Mouse (Mus musculus) spleen, adult 12 weeks (tissue): ENCODE data around the gene Samm50.
A peak's percentile ranks its signal among the peaks of the same experiment; 100 is the strongest.

Experiments used
- DNase-seq: peaks from one replicate; pipeline ENCODE4 v3.0.0; 2022; ENCODE audit warnings: low spot score

Samm50 gene

DNA sequence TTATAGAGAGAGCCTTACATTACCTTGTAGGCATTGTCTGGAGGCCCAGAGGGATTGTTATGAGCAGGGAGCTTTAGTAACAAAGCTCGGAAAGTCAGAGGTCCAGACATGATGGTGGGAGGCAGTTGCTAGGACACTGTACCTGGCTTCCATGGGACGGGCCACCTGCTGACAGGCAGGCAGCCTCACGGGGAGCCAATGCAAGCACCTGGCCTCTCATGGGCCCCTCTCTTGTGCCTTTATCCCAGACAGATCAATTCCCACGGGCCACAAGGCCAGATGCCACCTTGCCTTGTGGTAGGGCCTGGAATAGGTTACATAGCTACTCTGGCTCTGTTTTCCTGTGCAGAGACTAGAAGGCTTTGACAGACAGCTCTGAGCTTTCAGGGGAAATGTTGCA lies 19.5 kb downstream of the Samm50 start:
- DNase-seq = no peak

DNA sequence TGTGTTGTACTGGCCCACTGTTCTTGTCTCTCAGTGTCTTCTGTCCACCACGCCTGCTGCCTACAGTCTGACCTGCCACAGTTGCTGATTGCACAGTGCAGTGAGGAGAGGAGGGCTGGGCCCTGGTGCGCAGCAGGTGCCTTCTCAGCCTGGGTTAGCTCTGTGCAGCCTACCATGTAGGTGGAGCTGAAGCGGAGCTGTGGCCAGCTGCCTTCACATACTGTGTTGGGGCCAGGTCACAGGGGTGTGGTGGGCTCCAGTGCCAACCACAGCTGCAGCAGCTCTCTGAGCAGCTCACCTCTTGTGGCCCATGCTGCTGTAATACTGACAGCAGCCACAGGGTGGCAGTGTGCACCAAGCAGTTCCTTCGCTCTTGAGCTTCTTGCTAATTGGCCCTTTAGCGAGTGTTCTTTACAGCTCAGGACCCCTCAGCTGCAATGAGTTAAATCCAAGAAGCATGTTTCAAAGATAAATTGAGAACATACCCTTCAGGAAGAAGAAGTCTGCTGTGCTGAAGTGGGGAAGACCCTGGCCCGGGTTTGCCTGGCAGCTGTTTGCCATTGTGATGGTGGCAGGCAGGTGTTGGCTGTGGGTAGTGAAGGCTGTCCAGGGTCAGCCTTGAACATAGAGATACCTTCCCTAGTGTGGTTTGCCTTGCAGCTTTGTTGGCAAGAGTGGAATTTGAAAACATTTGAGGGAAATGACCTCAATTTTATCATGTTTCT lies 20.2 kb downstream of the Samm50 start:
- peak; percentile 84 for DNase-seq

DNA sequence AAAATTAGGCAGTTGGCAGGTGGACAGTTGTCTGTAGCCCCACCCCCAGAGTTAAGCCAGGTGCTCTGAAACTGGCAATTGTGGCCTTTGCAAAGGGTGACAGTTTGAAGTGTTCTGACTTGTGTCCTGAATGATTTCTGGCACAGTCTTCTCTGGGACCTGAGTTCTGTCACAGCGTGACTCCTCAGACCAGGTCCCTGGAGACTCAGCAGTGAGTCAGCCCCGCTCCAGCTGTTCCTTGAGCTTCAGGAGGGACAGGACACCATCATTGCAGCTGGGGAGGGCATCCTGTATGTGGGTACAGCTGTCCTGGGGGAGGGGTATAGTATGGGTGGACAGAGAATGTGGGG lies 20.7 kb downstream of the Samm50 start:
- no peak for DNase-seq

DNA sequence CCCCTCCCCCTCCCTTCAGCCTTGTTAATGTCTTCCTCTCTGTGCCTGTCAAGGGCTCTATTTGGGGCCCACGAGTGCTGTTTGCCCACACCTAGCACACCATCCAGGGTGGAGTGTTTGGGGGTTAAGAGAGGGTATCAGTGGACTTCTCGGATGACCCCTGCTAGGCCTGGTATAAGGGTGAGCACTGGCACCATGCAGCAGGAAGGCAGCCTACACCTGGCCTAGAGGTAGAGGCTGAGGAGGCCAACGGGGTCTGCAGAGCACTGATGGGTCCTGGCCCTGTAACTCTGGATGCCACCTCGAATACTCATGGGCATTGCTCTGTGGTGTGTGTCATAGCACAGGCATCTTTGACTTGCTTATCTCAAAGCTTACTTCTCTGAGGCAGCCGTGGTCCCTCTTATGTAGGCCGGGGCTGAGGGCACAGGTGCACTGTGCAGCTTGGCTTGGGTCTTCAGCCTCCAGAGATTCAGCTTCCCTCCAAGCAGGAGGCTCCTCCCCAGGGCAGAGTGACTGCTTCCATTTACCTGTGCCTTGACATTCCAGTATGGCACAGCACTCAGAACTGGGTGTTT lies 21.2 kb downstream of the Samm50 start:
- no peak for DNase-seq

DNA sequence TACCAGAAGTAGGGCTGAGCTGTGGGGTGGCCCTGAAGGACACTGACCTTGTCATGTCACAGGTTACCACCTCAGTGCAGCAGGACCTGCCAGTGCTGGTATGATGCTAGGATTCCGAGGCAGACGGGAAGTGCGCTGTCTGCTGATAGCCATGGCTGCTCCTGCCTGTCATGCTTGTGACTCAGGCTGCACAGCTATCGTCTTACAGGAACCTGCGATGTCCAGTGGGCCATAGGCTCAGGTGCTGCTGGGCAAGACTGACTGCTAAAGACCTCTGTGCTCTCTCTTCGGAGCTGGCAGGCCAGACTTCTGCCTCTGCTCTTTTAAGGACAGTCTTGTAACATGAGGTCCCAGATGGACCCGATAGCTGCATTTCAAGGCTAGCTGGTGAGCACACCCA lies 22.4 kb downstream of the Samm50 start:
- no peak for DNase-seq

DNA sequence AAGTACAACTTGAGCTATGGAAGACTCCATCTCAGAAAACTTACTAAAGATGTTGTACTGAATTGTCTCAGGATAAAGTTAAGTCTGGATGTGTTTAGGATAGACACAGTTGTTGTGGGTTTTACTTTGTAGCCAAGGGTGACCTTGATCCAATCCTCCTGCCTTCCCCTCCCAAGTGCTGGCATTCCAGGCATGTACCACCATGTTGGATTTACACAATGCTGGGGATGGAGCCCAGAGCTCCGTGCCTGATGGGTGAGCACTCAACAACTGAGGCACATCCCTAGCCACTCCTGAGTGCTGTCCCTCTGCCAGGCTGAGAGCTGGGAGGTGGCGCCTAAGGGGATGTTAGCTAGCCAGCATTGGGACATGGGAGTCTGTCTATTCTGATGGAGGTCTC lies 23.2 kb downstream of the Samm50 start:
- DNase-seq = no peak

DNA sequence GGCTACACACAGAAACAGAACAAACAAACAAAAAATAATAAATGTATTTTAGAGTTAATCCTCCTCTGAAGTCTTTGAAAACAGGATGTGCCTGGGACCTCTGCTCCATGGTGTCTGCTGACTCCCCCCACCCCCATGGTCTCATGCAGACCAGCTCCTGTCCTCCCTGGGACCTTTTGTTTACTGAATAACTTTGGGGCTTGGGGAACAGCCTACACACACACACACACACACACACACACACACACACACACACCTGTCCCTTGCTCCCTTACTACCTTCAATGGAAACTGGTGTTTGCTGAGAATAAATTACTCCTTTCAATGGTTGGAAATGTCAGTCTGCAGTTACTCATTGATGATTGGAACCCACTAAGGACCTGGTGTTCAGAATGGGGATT lies 24.0 kb downstream of the Samm50 start:
- DNase-seq = no peak

DNA sequence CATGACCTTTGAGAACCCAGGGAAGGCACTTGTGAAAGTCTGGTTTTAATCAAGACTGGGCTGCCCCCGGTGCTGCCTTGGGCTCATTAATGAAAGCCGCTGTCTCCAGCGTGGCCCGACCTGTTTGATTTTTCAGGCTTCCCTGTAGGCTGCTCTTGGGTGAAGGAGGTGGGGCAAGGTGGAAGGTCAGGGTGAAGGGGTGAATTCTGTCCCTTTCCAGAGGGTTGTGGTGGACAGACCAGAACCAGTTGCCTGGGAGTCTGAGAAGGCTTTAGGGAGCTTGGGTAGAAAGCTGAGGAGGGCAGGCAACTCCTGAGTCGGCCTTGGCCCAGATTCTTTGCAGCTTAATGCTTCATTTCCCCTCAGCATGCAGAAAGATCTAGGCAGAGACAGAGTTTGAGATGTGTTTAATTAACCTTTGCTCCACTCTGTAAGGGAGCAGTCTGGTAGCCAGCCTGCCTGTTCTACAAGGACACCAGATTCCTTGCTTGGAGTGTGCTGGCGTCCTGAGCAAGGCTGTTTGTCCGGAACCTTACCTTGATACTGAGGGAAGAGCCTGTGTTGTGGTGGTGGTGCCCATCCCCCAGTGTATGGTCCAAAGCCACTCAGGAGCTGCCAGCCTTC lies 24.5 kb downstream of the Samm50 start:
- no peak for DNase-seq

DNA sequence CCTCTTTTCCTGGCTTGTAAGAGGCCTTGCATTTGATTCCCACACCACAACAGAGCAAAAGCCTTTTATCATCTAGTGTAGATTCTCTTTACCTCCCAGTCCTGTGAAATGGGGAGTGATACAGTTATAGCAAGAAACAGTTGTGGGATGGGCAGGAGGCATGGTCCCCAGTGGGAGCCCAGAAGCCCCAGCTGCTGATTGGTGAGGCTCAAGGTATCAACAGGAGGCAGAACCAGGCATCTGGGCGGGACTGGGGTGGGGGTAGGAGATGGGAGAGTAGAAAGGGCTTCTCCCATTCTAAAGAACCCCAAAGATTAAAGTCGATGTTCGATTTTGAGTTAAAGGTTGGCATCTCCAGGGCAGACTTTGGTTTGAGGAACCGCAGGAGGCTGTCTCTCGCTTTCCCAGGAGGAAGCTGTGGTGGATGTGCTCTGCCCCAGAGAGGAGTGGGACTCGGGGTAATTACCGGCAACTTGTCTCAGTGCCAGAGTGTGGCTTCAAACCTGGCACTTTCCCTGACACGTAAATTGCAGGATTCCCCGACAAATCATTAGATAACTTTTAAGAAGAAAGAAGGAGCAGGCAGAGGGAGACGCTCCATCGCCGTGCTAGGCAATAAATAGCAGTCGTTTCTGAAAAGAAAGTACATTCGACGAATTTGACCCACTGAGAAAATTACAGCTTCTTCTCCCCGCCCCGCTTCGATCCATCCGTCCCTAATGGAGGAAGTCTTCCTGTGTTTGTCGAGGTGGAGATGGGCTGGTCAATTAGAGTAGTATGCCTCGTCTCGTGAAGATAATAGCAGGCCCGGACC lies 26.1 kb downstream of the Samm50 start:
- no peak for DNase-seq

DNA sequence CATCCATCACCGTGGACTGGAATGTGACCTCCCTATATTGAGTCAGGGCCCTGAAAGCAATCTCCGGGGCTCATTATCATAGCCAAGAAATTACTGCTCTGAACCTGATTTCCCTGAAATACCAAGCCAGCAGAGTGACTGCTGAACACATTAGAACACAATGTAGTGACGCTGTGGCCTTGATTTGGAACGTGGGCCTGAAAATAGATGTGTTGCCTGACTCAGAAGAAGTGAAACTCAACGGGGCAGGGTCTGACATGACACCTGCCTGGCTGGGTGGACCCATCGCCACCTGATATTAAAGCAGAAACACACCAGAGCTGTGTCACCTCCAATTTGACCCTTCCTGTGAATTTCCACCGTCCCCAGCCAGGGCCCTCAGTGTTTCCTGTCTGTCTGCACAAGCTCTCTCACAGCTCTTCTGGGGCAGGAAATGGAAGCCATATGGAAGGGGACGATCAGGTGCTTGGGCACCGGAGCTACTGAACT lies 26.8 kb downstream of the Samm50 start:
- peak; percentile 49 for DNase-seq

DNA sequence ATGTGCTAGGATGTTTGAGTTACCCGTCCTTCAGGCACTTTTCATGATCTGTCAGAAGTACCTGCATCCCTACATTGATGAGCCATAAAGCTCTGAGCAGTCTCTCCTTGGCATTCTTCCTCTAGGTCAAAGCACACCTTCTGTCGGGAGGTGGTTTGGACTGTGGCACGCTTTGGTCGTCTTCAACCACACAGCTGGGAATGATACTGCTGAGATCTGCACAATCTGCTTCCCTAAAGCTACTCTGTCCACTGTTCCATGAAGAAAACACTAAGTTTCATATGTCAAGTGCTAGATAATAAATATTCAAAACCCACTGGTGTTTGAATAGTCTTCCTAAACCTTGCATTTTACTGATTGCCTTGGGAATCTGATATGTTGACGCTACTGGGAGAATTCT lies 29.5 kb downstream of the Samm50 start:
- DNase-seq = no peak

DNA sequence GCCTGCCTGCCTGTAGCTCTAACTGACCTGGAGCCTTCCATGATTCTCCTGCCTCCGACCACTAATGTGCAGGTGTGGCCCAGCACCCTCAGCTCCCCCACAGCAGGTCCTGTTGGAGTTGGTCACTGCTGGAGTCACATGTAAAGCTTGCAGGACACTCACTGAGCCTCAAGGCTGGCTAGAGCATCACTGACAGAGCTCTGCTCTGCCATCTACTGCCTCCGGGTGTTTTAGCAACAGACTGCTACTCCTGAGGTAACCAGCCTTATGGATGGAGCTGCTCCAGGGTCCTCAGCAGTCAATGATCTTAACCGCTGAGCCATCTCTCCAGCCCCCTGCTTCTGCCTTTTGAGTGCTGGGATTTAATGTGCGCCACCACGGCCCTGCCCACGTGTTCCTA lies 31.4 kb downstream of the Samm50 start:
- DNase-seq = no peak

DNA sequence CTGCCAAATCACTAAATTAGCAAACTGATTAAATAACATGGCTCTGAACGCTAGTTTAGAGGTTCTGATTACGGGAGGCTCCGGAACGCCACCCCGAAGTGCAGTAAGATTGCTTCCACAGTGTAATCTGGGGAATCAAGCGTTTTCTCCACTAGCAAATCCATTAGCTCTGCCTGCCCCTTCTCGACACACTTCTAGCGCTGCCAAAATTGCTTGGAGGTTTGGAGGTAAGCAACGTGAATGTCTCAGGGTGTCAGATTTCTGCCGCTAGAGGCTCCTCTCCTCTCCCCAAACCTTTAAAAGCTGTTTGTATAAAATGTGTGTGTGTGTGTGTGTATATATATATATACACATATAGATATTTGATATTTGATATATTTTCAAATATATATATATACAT lies 32.7 kb downstream of the Samm50 start:
- DNase-seq = no peak

DNA sequence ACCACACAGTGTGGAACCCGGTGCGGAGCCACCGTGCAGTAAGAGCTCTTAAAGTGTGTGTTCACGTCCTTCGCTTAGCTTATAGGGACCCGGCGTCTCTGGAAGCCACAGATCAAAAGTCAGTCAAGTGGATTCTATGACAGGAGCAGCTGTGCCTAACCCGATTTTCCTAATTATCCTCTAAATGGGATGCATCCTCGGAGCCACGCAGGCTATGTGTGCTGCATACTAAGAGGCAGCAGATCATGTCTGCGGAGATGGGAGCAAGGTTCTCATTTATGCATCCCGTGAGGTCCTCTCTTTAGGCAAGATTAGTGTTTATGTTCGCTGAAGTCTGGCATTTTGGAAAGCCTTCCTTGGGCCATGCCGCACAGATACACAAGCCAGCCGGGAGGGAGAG lies 34.9 kb downstream of the Samm50 start:
- no peak for DNase-seq

DNA sequence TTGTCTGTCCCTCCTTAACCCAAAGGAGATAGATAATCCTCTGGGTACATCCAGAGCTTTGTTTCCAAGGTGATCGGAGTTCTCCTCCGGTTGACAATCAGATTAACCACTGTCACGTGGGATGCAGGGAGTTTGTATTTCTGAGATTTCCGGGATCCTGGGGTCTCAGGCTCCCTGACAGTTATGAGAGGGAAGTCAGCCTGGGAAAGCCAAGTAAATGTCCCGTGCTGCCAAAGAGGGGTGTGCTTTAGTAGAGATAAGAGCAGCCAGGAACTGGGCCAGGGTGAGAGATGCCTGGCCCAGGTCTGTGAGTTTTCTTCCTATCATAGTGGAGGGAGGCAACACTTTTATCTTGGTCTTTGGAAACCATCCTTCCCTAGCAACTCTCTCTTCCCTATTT lies 38.6 kb downstream of the Samm50 start:
- DNase-seq = no peak

DNA sequence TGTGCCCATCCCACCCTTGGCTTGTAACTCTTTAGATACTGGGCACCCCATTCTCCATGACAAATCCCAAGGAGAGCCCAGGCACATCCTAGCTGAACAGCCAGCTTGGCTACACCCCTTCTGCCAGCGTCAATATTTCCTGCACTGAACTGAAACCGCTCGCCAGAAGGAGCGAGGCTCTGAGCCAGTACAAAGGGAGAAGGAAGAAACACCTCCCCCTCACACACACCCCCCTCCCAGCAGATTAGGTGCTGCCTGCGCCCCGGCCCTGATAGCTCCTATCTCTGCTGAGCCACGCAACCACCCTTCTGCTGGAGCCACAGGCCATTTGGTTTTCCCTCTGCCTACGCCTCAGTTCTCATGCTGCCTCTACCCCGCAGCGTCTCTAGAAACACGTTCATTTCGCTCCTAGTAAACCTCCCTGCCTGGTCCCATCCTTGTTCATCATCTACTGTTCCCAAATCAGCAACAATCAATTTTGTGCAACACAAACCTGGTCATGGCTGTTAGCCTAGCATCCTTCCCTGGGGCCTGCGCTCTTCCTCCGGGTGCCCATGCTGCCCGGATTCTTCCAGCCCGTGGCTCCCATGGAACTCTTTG lies 39.2 kb downstream of the Samm50 start:
- DNase-seq = peak; percentile 60

DNA sequence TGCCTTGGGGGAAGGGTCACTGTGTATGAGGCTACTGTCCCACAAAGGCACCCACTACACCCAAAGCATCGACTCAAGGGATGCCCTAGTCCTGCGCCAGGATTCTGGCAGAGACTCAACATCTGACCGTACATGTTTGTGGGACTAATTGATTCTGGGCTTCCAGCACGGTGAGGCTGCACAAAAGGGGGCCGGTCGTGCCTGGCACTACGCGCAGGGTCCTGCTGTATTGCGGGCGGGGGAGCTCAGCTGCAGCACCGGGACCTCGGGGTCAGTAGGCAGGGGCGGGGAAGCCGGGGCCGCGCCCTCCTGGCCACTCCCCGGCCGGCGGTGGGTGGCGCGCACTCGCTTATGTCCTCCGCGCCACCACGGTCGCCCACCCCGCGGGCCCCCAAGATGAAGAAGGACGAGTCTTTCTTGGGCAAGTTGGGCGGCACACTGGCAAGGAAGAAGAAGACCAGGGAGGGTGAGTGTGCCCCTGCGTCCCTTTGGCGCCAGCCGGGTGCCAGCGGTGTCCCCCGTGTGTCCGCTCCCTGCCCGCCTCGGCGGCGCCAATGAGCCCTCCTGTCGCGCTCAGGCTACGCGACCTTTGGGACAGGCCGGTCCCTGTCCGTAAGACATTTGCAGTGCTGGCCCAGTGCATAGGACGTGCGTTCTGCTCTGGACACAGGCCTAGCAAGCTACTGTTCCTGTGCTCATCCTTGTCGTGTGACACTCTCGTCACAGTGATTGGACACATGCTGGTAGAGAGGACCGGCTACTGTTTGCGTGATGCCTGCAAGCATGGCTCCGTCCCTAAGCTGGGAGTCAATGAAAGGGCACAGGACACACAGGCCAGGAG lies 39.9 kb downstream of the Samm50 start, which contains the start of gene Parvb:
Gene Parvb, plus strand, starts transcription at position 323 of the 841 bp plus-strand sequence.
- DNase-seq = peak; percentile 63

DNA sequence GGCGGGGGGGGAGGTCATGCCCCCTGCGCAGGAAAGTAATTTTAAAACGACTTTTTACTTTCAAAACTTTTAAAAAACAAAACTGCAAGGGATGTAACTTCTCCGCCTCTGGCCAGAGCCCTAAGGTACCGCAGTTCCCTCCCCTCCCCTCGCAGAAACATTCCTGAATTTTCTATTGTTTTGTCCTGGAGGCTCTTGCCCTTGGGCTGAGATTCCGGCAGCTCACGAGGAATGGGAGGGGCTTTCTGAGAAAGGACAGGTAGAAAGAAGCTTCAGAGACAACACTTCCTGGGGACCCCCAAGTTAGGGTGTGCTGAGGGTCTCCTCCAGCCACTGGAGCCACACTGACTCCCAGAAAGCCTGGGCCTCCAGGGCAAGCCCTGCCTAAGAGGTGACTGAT lies 40.6 kb downstream of the Samm50 start:
- no peak for DNase-seq

DNA sequence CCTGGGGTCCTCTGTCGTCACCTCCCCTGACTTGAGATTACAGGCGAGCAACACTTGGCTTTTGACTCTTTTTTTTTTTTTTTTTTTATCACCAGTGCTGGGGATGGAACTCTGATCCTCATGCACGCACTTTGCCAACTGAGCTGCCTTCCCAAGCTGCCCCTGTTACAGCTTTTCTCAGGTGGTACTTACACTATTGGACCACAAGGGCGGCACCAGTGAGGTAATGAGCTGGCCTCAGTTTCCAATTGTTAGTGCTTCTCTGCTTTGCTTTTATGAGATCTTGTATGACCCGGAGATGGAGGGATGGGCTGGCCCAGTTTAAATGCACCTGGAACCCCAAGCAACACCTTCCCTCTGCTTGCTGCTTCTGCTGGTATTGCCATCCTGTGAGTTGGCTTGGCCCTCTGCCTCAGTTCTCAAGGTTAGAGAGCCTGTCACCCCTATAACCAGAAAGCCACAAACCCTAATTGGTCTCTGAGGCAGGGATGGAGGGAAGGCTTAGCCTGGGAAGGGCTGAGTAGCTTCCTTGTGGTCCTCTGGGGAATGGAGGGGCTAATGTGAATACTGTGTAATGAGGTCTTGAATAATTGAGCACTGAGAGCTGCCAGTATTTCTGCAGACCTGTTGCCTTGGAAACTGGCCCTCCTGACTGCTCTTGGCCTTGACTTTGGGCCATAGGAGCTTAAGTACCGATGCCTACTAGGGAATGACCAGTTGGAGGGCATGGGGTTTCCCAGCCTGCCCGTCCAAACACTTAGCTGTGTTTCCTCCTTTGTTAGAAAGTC lies 42.9 kb downstream of the Samm50 start:
- no peak for DNase-seq

DNA sequence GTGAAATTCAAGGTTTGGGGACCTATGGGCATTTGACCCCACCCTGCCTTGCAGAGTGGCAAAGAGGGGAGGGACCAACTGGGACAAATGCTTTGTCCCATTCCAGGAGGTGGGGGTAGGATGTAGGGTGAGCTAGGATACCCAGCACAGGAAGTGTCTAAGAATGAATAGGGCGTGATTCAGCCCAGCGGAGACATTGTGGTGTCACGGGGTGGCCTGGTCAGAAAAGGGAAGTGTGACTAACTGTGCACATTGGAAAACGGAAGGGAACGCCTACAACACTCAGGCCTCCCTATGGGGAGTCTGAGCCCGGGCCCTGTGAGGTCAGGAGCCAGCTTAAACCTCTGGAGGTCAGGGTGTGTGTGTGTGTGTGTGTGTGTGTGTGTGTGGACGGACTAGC lies 43.6 kb downstream of the Samm50 start:
- DNase-seq = no peak

DNA sequence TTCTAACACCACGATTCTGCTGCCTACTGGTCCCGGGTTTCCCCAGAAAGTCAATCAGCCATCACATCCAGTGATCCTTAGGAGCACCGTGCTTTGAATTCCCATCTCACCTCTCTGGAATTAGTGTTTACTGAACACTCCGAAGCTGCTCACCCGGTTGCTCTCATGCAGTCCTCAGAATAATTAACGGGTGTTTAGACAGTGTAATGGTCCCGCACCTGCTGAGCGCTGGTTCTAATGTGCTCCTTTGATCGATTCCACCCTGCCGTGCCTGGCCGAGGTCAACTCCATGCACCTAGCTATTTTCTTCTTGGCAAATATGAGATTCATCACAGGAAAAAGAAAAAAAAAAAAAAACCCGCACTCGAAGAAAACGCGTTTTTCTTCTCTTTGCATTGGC lies 46.5 kb downstream of the Samm50 start:
- DNase-seq = no peak
